Mouse (Mus musculus) C2C12 (cell line): ENCODE results near the gene Oasl2. TPM values are rescaled to one million over a fixed set of nuclear protein-coding genes. Genes with fewer than 3 reads are reported as not detected.
"Not testable (repeated sequence)": the region's sequence is repeated elsewhere in the genome, so short reads cannot be mapped to it uniquely, and the experiment has no call there.

Source experiments
- H3K27me3 ChIP-seq: one replicate; pipeline ENCODE4 v1.6.1; 2011; ENCODE audit not compliant: control insufficient read depth, insufficient read depth, insufficient read length
- H3K36me3 ChIP-seq: one replicate; pipeline ENCODE4 v1.6.1; 2011; ENCODE audit not compliant: control insufficient read depth, insufficient read depth
- H3K4me3 ChIP-seq: one replicate; pipeline ENCODE4 v1.5.1; 2011; ENCODE audit warnings: mild to moderate bottlenecking, control low read depth; ENCODE audit not compliant: poor library complexity, insufficient read depth, severe bottlenecking
- H3K79me2 ChIP-seq: one replicate; pipeline ENCODE4 v1.6.1; 2011; ENCODE audit not compliant: control insufficient read depth, insufficient read depth
- H3K79me3 ChIP-seq: one replicate; pipeline ENCODE4 v1.6.1; 2011; ENCODE audit warnings: low read depth, control low read depth
- H3ac ChIP-seq: one replicate; pipeline ENCODE3; 2011; ENCODE audit warnings: low read depth; ENCODE audit not compliant: control insufficient read depth, insufficient read length
- CEBPB ChIP-seq: IDR thresholded peaks from one replicate; pipeline ENCODE4 v1.6.1; 2011; ENCODE audit warnings: low read depth, mild to moderate bottlenecking, control low read depth, moderate library complexity
- CTCF ChIP-seq: IDR thresholded peaks from one replicate; pipeline ENCODE4 v1.5.1; 2011; ENCODE audit not compliant: control insufficient read depth, insufficient read depth, insufficient read length
- FOSL1 ChIP-seq: IDR thresholded peaks from one replicate; pipeline ENCODE4 v1.8.0; 2011; ENCODE audit warnings: mild to moderate bottlenecking, low read length; ENCODE audit not compliant: poor library complexity, insufficient read depth, severe bottlenecking
- MAX ChIP-seq: IDR thresholded peaks from one replicate; pipeline ENCODE4 v1.6.1; 2011; ENCODE audit warnings: mild to moderate bottlenecking, control low read depth
- MYOD1 ChIP-seq: IDR thresholded peaks from one replicate; pipeline ENCODE4 v1.6.1; 2011; ENCODE audit warnings: low read depth; ENCODE audit not compliant: control insufficient read depth, insufficient read length
- MYOG ChIP-seq: IDR thresholded peaks from one replicate; pipeline ENCODE4 v1.6.1; 2011; ENCODE audit not compliant: control insufficient read depth, insufficient read length; ENCODE audit errors: extremely low read depth
- USF1 ChIP-seq: IDR thresholded peaks from one replicate; pipeline ENCODE4 v1.6.1; 2011; ENCODE audit warnings: low read depth, mild to moderate bottlenecking, control low read depth, moderate library complexity
- polyA plus RNA-seq: library from polyadenylated mRNA; unstranded; fragments of >200 nt; fragmentation: generic; extraction: Trizol; gene quantifications from one replicate; pipeline ENCODE4 v1.2.1, GENCODE M21; 2012; ENCODE audit warnings: missing spikeins

Gene Oasl2
- polyA plus RNA-seq, 1 experiment = 0.40 TPM

DNA sequence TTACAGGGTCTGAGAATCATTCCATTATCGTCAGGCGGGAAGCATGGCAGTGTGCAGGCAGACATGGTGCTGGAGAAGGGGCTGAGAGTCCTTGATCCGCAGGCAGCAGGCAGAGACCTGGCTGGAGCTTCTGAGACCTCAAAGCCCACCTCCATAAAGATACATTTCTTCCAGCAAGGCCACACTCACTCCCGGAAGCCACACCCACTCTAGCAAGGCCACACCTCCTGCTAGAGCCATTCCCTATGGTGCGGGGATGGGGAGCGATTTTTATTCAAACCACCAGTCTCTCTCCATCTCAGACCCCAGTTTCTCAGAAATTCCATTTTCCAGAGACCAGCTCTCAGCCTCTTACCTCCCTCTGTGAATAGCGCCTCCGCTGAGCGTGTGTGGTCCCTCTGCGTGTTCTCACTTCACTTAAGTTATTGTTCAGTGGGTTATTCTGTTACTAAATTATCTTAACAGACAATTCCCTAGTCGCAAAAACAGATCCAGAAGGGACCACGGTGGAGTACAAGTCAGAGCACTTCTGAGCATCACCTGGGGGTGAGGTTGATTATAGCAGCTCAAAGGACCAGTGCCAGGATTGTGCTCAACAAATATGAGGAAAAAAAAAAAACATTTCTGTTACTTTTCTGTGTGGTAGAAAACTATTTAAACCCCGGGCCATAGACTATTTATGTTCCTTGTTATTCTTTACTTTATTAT is 12.0 kb downstream of the Oasl2 start:
- H3K27me3 ChIP-seq = no peaks in the 10 kb centered on the region
- H3K79me2 ChIP-seq = no peaks in the 10 kb centered on the region
- no peak for TF ChIP-seq MYOD1
- TF ChIP-seq MAX = no peak
- no peak for TF ChIP-seq CTCF
- TF ChIP-seq FOSL1 = no peak
- no peak overlapping the region for H3ac ChIP-seq
- H3K36me3 ChIP-seq = no peaks in the 10 kb centered on the region
- no peak overlapping the region for H3K4me3 ChIP-seq
- H3K79me3 ChIP-seq = no peaks in the 10 kb centered on the region

DNA sequence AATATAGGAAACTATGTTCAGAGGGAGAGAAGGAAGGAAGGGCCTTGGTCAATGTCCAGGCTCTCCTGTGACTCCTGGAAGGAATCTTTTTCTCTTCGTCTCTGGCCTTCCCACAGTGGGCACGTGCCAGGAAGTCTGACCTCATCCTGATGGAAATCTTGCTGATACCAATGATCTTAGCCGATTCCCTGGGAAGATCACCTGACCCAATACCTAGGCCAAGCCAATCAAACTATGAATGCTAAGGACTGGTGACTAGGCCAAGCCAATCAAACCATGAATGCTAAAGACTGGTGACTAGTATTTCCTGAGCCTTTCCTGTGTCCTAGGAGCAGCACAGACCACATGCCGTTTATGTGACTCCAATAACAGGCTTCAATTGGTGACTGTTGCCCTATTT is 16.9 kb downstream of the Oasl2 start:
- H3K79me2 ChIP-seq = no peaks in the 10 kb centered on the region
- no peak for TF ChIP-seq CEBPB
- TF ChIP-seq USF1 = no peak
- no peak for TF ChIP-seq MYOD1
- no peak for TF ChIP-seq MAX
- no peak for TF ChIP-seq MYOG
- no peaks in the 10 kb centered on the region for H3K36me3 ChIP-seq
- no peaks in the 10 kb centered on the region for H3K27me3 ChIP-seq
- H3K4me3 ChIP-seq = no peak overlapping the region
- no peaks in the 10 kb centered on the region for H3K79me3 ChIP-seq
- no peak overlapping the region for H3ac ChIP-seq

DNA sequence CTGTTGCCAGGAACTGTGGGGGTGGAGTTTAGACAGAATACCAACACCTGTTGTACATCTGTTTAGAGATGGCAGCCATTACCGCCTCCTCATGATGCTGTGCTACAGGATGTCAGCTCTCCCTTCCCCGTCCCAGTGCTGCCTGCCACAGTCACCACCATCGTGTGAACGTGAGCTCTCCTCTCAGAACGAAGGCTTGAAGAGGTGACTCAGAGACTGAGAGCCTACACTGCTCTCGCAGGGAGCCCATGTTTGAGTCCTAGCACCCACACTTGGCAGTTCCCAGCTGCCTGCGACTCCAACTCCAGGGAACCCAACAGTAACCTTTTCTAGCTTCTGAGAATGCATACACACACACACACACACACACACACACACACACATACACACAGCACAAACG is 18.1 kb downstream of the Oasl2 start:
- Histone ChIP-seq H3K27me3 (no peaks in the 10 kb centered on the region), H3K79me2 (no peaks in the 10 kb centered on the region), H3K36me3 (no peaks in the 10 kb centered on the region), H3ac (no peak overlapping the region), H3K4me3 (no peak overlapping the region), H3K79me3 (no peaks in the 10 kb centered on the region)
- TF ChIP-seq CTCF = no peak
- TF ChIP-seq MYOD1 = no peak
- no peak for TF ChIP-seq CEBPB
- TF ChIP-seq MYOG = no peak
- no peak for TF ChIP-seq USF1
- TF ChIP-seq FOSL1 = no peak
- no peak for TF ChIP-seq MAX

DNA sequence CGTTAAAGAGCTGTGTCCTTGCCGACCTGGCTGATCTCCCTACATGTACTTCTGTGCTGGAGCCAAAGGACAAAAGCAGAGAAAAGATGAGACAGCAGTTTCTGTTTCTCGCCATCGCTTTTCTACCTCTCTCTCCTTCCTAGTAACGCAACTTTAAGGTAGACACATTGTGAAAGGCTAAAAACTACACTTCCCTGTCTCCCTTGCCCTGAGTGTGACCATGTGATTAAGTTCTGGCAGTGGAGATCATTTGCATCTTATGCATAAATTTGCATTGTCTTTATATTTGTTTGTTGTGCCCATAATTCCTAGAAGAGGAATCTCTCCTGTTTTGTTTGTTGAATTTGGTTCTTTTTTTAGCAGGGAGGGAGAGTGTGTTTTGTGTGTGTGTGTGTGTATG is 19.1 kb downstream of the Oasl2 start:
- Histone ChIP-seq H3K79me2 (no peaks in the 10 kb centered on the region), H3ac (no peak overlapping the region), H3K4me3 (no peak overlapping the region), H3K36me3 (no peaks in the 10 kb centered on the region), H3K27me3 (no peaks in the 10 kb centered on the region), H3K79me3 (no peaks in the 10 kb centered on the region)
- no peak for TF ChIP-seq MYOD1
- TF ChIP-seq CEBPB = no peak
- no peak for TF ChIP-seq USF1

DNA sequence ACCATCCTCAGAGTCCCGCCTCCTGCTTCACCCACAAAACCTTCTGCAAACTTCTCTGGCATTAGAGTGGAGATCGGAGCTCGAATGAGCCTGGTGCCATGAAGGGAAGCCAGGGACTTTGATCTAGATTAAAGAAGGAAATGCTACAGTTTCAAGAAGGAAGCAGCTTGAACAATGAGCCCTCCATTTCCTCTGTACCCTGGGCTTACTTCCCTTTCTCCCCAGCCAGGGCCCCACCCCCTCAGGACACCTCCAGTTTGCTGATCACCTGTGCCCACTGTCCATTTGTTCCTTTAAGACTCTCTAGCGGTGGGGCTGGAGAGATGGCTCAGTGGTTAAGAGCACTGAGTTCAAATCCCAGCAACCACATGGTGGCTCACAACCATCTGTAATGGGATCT is 20.0 kb downstream of the Oasl2 start:
- H3K79me2 ChIP-seq = no peaks in the 10 kb centered on the region

DNA sequence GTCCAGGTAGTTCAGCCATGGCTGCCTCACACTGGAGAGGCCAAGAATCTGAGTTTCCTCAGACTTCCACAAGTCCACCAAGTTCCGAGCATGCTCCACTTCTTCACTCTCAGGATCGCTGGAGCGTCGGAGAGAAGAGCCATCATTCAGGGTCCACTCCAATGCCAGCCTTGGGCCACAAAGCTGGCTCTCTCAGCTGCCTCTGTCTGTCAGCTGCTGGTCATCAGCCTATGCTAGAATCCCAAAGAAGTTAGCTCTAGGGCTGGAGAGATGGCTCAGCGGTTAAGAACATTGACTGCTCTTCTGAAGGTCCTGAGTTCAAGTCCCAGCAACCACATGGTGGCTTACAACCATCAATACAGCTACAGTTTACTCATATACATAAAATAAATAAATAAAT is 20.6 kb downstream of the Oasl2 start:
- H3K79me2 ChIP-seq, H3K79me3 ChIP-seq, H3K4me3 ChIP-seq, H3K36me3 ChIP-seq, H3K27me3 ChIP-seq, H3ac ChIP-seq: not testable (repeated sequence)

More for the DNA sequence above, 20.0 kb downstream of the Oasl2 start:
- Histone ChIP-seq H3K4me3 (no peak overlapping the region), H3ac (no peak overlapping the region), H3K27me3 (no peaks in the 10 kb centered on the region), H3K79me3 (no peaks in the 10 kb centered on the region), H3K36me3 (no peaks in the 10 kb centered on the region)
- TF ChIP-seq USF1 (no peak), FOSL1 (no peak), MYOD1 (no peak), MYOG (no peak), MAX (no peak), CTCF (no peak), CEBPB (no peak)
